Mouse (Mus musculus): ENCODE data around the gene Mapkap1. TPM values are rescaled to one million over a fixed set of nuclear protein-coding genes. Genes with fewer than 3 reads are reported as not detected.

Mapkap1 gene
- total RNA-seq, 2 experiments from 2014 or later, result 76.3 to 81.4 TPM

DNA sequence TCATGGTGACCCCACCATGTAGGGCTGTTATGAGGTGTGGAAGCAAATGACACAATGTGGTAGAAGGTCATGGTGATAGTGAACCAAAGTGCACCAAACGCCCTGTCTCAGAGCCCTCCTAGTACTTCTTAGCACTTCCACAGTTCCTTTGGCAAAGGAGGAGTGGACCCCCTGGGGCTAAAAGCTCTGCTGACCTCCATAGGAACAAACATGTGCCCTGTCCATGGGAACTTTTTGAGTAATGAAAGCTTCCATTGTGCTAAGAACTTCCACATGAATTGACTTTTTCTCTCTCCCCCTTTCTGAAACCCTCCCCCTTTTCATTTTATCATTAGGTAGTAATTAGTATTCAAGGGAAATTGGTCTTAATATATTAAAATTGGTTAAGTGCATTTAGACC, 164.5 kb downstream of the Mapkap1 start:
- DNase-seq (ENCODE audit: low spot score in 2 of 2), result no peak

GRCm38 (mm10) chr2:34573073-34573472, 166.5 kb downstream of the Mapkap1 start:
- DNase-seq (ENCODE audit: low spot score in 2 of 2), result no peak

DNA sequence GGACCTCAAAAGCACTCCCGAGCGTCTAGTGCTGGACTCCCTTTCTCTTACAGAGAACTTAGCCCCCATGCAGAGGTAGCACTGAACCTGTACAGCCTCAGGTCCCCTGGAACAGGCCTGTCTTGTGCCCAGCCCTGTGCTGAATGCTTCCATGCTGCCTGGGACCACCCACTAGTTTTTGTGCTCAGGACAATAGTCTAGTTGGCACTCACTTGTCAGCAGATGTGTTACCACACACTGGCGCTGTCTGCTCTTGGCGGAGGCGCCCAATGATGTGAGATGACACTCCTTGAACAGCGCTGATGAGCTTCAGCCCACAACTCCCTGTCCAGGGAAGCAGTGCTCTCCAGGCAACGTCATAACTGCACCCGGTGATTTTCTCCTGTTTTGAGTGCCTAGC, 182.0 kb downstream of the Mapkap1 start:
- peak; percentile 23 to 25 for DNase-seq (ENCODE audit: low spot score in 2 of 2)

DNA sequence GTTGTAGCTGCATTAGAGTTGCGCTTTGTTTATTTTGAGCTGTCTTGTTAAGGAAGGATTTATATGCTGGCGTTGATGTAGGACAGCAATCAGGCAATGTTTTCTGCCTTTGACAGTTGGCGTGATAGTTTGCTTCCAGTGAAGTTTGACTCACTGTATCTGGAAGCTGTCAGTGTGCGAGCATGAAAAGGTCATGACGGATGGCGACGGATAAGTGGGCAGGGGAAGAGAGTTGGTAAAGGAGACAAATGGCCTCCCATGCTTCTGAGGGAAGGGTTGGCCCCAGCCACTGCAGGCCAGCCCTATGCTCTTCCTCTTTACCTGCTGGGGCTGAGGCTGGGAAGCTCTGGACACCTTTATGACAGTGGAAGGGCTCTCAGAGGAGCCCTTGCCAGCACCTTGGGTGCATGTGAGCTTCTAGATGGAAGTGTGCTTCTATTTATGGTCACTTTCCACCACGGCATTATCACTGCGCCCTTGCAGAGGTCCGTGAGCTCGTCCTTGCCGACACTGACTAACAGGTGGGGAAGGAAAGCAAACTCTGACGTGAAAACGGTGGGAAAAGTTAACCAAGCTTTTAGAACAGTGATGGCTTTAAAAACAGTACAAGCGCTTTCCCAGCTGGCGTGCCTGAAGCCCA, 185.3 kb downstream of the Mapkap1 start:
- DNase-seq (ENCODE audit: low spot score in 2 of 2), result no peak

DNA sequence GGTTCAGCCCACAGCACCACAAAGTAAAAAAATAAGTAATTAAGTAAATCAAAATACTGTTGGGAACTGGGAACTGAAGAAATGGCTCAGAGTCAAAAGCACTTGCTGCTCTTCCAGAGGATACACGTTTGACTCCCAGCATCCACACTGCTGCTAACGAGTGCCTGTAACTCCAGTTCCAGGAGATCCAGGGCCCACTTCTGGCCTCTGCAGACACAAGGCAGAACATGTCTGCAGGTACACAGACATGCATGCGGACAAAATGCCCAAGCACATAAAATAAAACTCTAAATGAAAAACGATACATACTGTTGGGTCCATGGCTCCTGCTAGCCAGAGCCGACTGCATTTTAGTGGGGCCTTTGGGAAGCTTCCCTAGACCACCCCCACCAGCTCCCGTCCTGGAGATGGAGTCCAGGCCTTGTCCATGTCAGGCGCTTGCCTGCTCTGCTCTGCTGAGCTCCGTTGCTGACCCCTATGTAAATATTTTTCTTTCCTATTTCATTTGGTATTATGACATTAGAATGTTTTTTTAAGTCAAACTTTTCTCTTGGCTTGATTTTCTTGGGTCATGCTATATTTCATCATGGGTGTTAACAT, 185.9 kb downstream of the Mapkap1 start:
- DNase-seq (ENCODE audit: low spot score in 2 of 2), result no peak

- DNase-seq (ENCODE audit: low spot score in 2 of 2), result no peak
Measured at GRCm38 (mm10) chr2:34594001-34594400, 187.4 kb downstream of the Mapkap1 start.

DNA sequence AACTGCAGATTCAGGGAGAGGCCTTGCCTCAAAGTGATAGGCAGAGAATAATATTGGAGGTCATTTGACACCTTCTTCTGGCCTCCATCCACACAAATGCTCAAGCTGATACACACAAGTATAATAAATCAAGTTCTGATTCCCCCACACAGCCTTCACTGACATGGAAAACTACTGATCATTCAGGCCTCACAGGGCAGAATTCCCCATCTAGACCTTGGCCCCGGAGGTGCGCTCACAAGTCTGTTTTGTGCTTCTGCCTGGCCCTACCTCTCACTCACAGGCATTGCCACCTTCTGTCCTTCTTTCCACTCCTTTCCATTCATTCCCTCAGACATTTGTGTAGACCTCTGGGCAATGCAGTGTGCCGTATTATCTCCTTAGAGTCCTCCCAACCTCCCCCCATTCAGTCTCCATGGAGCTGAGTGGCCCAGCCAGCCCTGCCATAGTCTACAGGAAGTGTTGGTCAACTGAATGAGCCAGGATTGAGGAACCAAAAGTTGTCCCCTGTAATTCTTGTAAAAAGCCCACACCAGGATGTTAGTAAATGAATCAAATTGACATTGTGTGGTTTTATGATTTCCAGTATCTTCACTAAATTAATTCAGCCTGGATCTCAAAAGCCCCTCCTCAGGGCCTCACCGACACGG, 193.2 kb downstream of the Mapkap1 start:
- DNase-seq (ENCODE audit: low spot score in 2 of 2), result no peak

- no peak for DNase-seq (ENCODE audit: low spot score in 2 of 2)
Measured at GRCm38 (mm10) chr2:34600734-34601133, 194.2 kb downstream of the Mapkap1 start.

DNA sequence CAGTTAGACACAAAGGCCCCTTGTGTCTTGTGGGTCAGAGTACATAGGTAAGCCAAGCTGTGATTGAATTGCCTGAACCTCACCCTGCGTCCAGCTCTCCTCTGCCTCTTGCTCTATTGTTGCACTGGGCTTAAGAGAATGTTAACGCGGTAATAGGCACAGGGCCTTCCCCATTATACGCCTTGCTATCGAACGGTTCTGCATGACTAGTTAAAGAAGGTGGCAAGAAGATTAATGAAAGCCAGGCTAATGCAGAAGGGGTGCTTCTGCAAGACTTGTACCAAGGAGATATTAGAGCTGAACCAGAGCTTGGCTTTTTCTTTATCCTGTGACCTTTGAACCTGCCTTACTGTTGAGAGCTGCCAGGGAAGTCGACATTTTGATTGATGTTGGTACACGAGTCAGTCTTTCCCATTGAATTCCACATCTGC, 195.6 kb downstream of the Mapkap1 start:
- no peak for DNase-seq (ENCODE audit: low spot score in 2 of 2)

DNA sequence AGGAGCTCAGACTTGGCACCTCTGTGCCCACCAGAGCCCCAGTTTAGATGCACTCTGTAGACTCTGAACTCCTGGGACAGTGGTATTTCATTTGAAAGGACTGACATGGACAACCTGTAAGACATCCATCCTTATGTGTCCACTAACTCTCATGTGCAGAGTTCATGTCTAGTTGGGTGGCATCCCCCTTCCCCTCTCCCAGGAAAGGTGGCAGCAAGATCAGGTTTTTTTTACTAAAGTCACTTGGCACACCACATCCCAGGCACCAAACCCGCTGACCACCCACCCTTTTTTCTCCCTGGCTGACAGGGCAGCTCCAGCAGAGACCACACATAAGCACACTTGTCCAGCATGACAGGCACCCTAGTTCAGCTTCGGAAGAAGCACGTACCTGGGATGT, 196.3 kb downstream of the Mapkap1 start:
- no peak for DNase-seq (ENCODE audit: low spot score in 2 of 2)

- no peak for DNase-seq (ENCODE audit: low spot score in 2 of 2)
Measured at GRCm38 (mm10) chr2:34603653-34604214, 197.2 kb downstream of the Mapkap1 start.

DNA sequence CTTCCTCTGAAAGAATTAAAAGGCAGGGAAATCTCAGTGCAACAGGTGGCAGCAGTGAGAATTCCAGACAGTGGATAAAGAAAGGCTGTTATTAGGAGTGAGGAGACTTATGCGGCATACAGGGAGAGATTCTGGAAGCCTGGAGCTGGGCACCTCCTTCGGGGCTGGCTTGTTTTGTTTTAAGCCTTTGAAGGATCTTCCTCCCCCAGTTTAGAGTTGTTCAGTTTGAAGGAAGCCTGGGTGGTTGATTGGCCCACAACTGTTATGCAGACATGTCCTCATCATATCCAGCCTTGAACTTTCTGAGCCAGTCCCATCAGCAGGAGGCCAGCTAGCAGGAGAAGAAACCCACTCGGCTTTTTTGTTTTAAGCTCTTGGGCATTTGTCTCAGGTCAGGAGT, 198.5 kb downstream of the Mapkap1 start:
- no peak for DNase-seq (ENCODE audit: low spot score in 2 of 2)

- no peak for DNase-seq (ENCODE audit: low spot score in 2 of 2)
Measured at GRCm38 (mm10) chr2:34608917-34609316, 202.3 kb downstream of the Mapkap1 start.

GRCm38 (mm10) chr2:34609516-34609915, 202.9 kb downstream of the Mapkap1 start:
- no peak for DNase-seq (ENCODE audit: low spot score in 2 of 2)

DNA sequence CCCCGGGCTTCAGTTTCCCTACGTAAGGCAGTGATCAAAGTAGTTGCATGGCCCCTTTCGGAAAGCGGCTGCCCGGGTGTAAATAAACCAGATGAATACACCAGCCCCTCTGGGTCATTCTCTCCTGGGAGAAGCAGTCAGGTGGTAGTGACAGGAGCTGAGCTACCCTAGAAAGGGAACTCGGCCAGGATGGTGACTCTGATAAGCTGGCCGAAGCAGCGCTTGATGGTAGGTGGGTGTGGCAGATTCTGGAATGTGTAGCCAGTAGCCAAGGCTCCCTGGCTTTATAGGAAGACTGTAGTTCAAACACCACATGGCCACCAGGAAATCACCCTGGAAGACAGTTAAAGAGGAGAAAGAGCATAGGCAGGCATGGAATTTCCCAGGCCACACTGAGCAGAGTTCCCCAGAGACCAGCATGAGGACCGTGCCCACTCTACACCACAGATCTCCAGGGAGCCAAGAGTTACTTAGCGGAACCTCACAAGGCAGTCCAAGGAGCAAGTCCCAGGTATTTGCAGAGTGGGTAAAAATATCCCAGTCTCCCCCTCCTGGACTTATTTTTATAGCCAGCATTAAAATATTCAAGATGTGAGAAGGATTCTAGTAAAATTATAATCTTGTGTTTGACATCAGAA, 214.3 kb downstream of the Mapkap1 start:
- DNase-seq (ENCODE audit: low spot score in 2 of 2), result no peak

- DNase-seq (ENCODE audit: low spot score in 2 of 2), result no peak
Measured at GRCm38 (mm10) chr2:34621485-34621884, 214.9 kb downstream of the Mapkap1 start.

- no peak for DNase-seq (ENCODE audit: low spot score in 2 of 2)
Measured at GRCm38 (mm10) chr2:34622518-34622917, 215.9 kb downstream of the Mapkap1 start.

GRCm38 (mm10) chr2:34623181-34623580, 216.6 kb downstream of the Mapkap1 start:
- DNase-seq (ENCODE audit: low spot score in 2 of 2), result no peak

DNA sequence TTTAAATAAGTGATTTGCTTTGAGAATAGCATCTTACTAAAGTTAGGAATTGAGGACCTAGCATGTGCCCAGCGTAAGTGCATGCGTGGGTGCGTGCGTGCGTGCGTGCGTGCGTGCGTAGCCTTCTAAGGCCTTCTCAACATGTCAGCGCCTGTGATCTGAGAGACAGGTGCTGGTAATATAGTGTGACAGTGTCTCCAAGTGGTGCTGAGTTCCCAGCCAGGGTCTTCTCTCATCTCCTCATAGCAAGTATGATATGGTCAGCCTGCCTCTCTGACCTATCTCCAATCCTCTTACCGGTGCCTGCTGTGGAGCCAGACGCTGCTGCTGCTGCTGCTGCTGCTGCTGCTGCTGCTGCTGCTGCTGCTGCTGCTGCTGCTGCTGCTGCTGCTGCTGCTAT, 217.5 kb downstream of the Mapkap1 start:
- no peak for DNase-seq (ENCODE audit: low spot score in 2 of 2)

- no peak for DNase-seq (ENCODE audit: low spot score in 2 of 2)
Measured at GRCm38 (mm10) chr2:34627328-34628226, 221.0 kb downstream of the Mapkap1 start.
